Mouse (Mus musculus) central nervous system, embryonic 11.5 days (tissue): ENCODE measurements around the gene Ezh1. TPM values are rescaled to one million over a fixed set of nuclear protein-coding genes. Genes with fewer than 3 reads are reported as not detected.

ENCODE experiments used
- polyA plus RNA-seq: library from polyadenylated mRNA; depleted of rRNA; stranded (reverse); fragments of >200 nt; gene quantifications from 2 replicates; pipeline ENCODE4 v1.2.3, GENCODE M21; 2012; rRNA removed

Ezh1 gene
- 11.1 and 20.0 TPM in 2 replicates for polyA plus RNA-seq

DNA sequence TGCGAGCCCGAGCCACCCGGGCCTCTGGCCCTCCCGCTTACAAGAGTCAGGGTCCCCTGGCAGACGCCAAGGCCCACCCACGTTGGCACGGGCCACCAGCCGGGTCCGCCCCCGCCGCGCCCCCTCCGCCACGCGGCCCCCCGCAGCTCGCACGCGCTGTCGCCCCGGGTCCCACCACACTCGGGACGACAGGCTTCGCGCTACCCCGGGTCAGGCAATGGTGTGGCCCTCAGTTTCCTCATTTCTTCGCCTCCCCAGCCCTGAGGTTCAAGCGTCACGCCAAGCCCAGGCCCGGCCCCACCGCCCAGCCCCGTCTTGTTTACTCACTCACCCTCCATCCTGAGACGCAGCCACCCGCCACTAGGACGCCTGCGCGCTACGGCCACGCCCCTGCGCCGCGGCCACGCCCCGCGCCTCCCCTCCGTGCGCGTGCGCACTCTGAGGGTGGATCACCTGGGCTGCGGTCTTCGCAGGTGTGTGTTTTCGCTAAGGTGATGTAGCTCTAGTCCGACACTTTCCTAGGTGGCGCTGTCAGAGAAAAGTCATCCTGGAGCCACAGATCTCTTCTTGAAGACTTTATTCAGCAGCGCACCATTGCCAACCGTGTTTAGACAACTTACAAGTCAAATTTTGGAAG lies at the start of gene Ezh1:
Gene Ezh1 (minus strand): TSS at position 399 of the 637 bp plus-strand sequence.

DNA sequence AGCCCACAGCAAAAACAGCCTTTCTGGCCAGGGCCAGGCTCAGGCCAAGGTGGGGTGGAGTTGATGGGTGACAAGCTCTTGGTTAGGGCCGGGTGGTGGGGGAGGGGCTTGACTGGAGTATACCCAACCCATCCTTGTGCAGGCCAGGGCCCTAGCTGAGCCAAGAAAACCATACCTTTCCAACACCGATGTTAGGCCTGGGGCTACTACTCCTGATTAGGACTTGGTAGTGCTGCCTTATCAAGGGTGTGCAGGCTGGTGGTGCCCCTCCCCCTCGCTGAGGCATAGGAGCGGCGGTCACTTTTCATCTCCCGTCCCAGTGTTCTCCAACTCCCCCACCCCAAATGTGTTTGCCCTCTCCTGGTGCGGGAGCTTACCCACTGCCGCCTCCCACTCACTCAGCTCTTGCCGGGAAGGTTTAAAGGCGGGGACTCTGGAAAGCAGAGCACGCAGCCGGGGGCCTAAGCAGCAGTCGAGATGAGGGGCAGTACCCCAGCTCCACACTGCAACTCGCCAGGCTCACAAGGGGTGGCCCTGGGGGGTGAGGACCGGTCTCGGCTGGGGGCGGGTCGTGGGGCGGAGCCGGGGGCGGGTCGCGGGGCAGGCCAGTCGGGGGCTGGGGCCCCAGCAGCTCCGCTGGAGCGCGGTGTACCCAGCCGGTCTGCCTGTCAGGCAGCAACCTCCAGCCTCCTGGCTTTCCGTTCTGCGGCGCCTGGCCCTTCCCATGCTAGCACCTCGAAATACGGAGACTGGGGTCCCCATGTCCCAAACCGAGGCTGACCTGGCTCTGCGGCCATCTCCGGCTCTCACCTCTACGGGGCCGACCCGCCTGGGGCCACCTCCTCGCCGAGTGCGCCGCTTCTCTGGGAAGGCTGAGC lies 33.9 kb upstream of the Ezh1 start, which contains the start of gene Wnk4:
Gene Wnk4 (plus strand): TSS at position 620 of the 878 bp plus-strand sequence.

DNA sequence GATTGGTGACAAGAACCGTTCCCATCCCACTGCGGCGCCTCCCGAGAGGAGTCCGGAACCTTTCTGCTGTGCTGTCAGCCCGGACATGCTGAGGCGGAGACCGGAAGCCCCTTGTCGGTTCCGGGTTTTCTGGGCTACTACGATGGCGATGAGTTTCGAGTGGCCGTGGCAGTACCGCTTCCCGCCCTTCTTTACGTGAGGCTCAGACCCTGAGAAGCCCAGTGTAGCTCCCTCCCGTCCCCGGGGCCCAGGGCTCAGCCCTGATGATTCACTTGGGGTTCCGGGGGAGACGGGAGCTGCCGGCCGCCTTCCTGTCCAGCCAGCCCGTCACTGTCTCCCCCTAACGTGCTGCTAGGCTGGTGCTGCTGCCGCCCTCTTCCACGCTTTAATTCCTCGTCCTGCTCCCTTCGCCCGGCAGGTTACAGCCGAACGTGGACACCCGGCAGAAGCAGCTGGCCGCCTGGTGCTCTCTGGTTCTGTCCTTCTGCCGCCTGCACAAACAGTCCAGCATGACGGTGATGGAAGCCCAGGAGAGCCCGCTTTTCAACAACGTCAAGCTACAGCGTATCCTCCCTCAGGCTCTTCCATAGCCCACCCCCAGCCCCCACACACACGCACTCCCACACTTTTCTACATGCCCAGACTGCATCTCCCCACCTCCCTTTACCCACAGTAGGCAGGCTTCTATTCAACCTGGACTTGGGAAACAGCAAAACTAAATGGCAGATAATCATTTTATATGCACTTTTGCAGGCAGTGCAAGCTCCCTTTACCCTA lies 27.5 kb upstream of the Ezh1 start, which contains the start of gene Vps25:
Gene Vps25 (plus strand): TSS at position 95 of the 777 bp plus-strand sequence.

DNA sequence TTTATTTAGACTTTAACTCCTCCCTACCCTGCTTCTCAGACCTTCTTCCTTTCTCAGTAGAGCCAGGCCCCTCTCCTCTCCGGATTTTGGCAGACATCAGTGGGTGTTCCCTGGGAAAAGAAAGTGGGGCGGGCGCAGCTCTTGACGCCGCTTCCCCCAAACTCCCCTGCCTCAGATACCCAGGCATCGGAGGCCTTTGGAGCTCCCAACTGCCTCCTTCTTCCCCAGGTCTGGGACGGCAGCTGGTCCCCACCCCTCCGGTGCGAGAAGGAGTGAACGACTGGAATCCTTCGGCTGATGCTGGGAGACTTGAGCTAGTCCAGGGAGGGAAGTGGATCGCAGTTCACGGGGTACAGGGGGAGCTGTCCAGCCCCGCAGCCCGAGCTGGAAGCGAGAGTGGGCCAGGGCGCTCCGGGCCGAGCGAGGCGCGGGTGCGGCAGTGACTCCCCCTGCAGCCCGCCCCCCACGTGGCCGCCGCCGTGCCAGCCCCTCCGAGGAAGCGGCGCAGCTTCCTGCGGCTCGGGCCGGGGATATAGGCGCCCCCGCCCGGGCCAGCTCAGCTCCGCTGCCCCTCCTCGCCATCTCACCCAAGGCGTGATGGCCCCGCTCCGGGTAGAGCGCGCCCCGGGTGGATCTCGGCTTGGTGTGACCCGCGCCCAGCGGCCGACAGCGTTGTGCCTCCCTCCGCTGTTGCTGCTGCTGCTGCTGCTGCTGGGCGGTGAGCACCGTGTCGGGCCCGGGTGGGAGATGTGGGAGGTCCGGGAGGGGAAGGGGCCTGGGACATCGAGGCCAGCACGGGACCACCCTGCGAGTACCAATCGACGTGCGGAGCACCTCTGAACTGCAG lies 19.8 kb upstream of the Ezh1 start, which contains the start of gene Ramp2:
Gene Ramp2 (plus strand): TSS at position 174 of the 847 bp plus-strand sequence.

DNA sequence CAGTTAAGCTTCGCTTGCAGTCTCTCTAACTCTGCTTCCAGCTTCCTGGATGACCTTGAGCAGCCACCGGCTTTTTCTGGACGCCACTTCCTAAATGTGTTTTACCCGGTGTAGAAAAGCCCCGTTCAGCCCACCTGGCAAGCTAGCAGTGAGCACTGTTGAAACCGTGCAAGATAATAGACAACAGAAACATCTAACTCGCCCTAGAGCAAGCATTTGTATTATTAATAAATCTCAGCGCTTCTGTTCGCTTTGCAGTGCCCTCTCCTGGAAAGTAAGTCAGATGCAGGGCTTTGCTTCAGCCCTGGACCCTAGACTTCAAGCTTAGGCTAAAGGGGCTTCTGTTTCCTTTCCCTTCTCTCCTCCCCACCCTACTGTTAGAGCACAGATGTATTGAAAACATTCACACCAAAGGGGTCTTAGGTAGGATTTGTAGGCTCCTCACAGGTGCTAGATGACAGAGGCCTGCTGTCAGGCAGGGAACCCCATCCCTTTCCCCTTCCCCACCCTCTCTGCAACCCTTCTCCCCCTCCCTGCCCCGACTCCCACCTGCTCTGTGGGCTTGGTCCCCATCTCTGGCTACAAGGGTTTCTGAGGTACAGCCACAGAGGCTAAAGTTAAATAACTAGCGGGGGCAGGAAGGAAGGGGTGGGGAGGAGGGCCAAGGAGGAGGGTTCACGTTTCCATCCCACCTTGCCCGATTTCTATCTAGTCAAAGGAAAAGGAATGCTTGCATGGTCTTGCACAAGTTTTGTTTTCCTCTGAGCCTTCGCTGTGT lies 51.2 kb downstream of the Ezh1 start, which contains the start of gene Ccr10:
Gene Ccr10 (minus strand): TSS at position 593 of the 778 bp plus-strand sequence.

DNA sequence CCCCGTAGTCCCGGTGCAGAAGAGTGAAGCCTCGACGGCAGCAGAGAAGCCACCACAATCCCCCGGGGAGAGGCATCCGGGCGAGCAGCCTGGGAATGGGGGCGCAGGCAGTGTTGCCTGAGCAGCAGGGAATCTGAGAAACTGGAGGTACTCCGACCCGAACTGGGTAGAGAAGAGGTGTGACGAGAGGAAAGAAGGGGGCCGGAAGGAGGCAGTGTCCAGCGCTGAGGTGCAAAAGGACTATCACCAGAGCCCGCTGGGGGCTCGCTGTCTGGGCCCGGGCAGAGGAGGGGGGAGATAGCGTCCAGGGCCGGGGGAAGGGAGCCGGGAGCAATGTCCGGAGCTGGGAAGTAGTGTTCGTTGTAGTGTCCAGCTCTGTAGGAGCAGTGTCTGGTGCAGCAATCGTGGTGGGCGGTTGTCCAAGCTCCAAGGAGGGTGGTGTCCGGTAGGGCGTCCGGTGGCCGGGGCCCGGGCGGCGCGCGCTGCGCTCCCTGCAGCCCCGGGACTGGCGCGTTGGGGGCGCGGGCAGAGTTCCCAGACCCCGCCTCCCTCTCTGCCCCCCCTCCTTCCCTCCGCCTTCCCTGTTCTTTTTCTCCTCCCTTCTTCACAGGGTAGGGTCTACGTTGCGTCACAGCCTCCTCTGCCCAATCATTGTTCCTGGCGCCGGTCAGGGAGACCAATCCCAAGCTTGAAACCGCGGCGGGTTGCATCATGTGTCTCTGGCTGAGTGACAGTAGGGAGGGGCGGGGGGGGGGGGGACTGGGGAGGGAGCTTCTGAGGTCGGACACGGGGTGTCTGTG lies 55.3 kb downstream of the Ezh1 start, which contains the start of gene Plekhh3:
Gene Plekhh3 (minus strand): TSS at position 541 of the 800 bp plus-strand sequence.

DNA sequence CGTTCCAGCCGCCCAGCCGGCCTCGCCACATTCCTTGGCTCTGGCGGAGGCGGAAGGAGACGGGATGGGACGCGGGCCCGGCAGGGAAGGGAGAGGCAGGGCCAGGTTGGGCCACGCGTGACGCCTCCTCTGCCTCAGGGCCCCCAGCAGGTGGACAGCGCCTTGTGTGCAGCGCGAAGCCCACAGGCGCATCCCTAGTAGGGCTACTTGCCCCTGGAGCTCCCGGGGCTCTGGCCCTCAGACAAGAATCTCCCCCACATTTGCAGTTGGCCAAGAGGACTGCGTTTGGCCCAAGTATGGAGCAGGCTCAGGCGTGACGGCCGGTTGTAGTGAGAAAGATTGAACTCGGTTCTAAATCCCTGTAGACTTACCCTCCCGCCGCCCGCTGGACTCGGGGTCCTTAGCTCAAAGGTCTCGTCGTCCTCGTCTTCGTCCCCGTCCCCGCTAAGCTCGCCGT lies 55.9 kb downstream of the Ezh1 start, which contains the start of gene Cntnap1:
Gene Cntnap1 (plus strand): TSS at position 170 of the 457 bp plus-strand sequence.

DNA sequence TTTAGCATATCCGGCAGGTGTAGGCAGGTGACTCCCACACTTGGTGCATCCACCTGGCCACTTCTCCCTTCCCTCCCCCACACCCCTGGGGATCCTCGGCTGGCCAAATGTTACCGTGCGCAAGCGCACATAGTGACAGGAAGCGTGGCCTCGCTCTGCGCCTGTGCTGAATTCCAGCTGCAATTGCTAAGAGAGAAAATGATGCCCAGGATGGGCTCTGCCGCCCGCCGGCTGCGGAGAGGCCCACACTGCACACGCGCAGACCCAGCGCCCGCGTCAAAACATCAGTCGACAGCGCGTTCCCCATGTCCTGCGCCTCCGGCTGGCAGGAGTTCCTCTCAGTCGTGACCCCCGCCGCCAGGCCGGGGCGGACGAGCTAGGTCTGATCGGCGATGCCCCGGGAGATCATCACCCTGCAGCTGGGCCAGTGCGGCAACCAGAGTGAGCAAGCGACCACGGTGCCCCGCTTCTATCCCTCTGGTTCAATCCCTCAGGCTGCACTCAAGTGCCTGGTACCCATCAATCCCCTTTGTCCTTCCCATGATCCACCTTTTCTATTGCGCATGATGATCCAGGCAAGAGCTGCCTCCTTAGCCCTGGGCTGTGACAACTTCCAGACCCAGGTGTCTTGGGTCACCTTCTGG lies 70.4 kb downstream of the Ezh1 start, which contains the start of gene Tubg2:
Gene Tubg2 (plus strand): TSS at position 180 of the 644 bp plus-strand sequence.

Other genes with a start within 250 kb of the Ezh1 start
- gene Atp6v0a1, start 217.0 kb downstream of the Ezh1 start, polyA plus RNA-seq = 75.1 and 97.4 TPM in 2 replicates
- 6.2 and 7.2 TPM in 2 replicates for gene Naglu, start 156.5 kb downstream of the Ezh1 start, polyA plus RNA-seq
- gene Hsd17b1, start 148.1 kb downstream of the Ezh1 start, polyA plus RNA-seq = 0.30 and 0.55 TPM in 2 replicates
- 46.4 and 49.7 TPM in 2 replicates for gene Coasy, start 143.9 kb downstream of the Ezh1 start, polyA plus RNA-seq
- 24.2 and 37.5 TPM in 2 replicates for gene Mlx, start 139.2 kb downstream of the Ezh1 start, polyA plus RNA-seq
- 50.1 and 54.5 TPM in 2 replicates for gene Psmc3ip, start 131.0 kb downstream of the Ezh1 start, polyA plus RNA-seq
- gene Retreg3, start 106.6 kb downstream of the Ezh1 start, polyA plus RNA-seq = 39.1 and 53.7 TPM in 2 replicates
- gene Tubg1, start 106.5 kb downstream of the Ezh1 start, polyA plus RNA-seq = 23.1 and 35.8 TPM in 2 replicates
- 2.4 and 4.7 TPM in 2 replicates for gene Tubg2, start 70.6 kb downstream of the Ezh1 start, polyA plus RNA-seq
- 0.77 and 1.3 TPM in 2 replicates for gene Cntnap1, start 55.9 kb downstream of the Ezh1 start, polyA plus RNA-seq
- 8.0 and 10.1 TPM in 2 replicates for gene Plekhh3, start 55.1 kb downstream of the Ezh1 start, polyA plus RNA-seq
- gene Ccr10, start 51.0 kb downstream of the Ezh1 start, polyA plus RNA-seq = not detected in 2 replicates
- gene Ramp2, start 19.6 kb upstream of the Ezh1 start, polyA plus RNA-seq = 41.2 and 53.6 TPM in 2 replicates
- 46.6 and 64.9 TPM in 2 replicates for gene Vps25, start 27.2 kb upstream of the Ezh1 start, polyA plus RNA-seq
- 7.6 and 8.6 TPM in 2 replicates for gene Wnk4, start 34.1 kb upstream of the Ezh1 start, polyA plus RNA-seq
- 1.1 and 1.8 TPM in 2 replicates for gene Cntd1, start 52.5 kb upstream of the Ezh1 start, polyA plus RNA-seq
- gene Coa3, start 52.7 kb upstream of the Ezh1 start, polyA plus RNA-seq = 93.9 and 163 TPM in 2 replicates
- 115 and 433 TPM in 2 replicates for gene Becn1, start 75.8 kb upstream of the Ezh1 start, polyA plus RNA-seq
- gene Psme3, start 89.8 kb upstream of the Ezh1 start, polyA plus RNA-seq = 101 and 138 TPM in 2 replicates
- 8.2 and 8.5 TPM in 2 replicates for gene Aoc2, start 98.6 kb upstream of the Ezh1 start, polyA plus RNA-seq
- 0.22 and 0.24 TPM in 2 replicates for gene Aoc3, start 104.1 kb upstream of the Ezh1 start, polyA plus RNA-seq
- gene G6pc, start 141.1 kb upstream of the Ezh1 start, polyA plus RNA-seq = not detected in 2 replicates
- 59.2 and 85.3 TPM in 2 replicates for gene Aarsd1, start 191.2 kb upstream of the Ezh1 start, polyA plus RNA-seq
- 3.7 and 5.7 TPM in 2 replicates for gene Gm27029, start 198.3 kb upstream of the Ezh1 start, polyA plus RNA-seq
- 18.1 and 22.8 TPM in 2 replicates for gene Rundc1, start 198.6 kb upstream of the Ezh1 start, polyA plus RNA-seq
- 6.3 and 9.9 TPM in 2 replicates for gene Ptges3l, start 198.9 kb upstream of the Ezh1 start, polyA plus RNA-seq
- 657 and 1,364 TPM in 2 replicates for gene Rpl27, start 215.8 kb upstream of the Ezh1 start, polyA plus RNA-seq
- gene Ifi35, start 221.9 kb upstream of the Ezh1 start, polyA plus RNA-seq = 4.4 and 4.6 TPM in 2 replicates
- 95.7 and 130 TPM in 2 replicates for gene Rnd2, start 238.5 kb upstream of the Ezh1 start, polyA plus RNA-seq
- gene Vat1, start 239.8 kb upstream of the Ezh1 start, polyA plus RNA-seq = 63.1 and 63.6 TPM in 2 replicates